Mouse (Mus musculus): ENCODE data around the gene Eef2k.

DNA sequence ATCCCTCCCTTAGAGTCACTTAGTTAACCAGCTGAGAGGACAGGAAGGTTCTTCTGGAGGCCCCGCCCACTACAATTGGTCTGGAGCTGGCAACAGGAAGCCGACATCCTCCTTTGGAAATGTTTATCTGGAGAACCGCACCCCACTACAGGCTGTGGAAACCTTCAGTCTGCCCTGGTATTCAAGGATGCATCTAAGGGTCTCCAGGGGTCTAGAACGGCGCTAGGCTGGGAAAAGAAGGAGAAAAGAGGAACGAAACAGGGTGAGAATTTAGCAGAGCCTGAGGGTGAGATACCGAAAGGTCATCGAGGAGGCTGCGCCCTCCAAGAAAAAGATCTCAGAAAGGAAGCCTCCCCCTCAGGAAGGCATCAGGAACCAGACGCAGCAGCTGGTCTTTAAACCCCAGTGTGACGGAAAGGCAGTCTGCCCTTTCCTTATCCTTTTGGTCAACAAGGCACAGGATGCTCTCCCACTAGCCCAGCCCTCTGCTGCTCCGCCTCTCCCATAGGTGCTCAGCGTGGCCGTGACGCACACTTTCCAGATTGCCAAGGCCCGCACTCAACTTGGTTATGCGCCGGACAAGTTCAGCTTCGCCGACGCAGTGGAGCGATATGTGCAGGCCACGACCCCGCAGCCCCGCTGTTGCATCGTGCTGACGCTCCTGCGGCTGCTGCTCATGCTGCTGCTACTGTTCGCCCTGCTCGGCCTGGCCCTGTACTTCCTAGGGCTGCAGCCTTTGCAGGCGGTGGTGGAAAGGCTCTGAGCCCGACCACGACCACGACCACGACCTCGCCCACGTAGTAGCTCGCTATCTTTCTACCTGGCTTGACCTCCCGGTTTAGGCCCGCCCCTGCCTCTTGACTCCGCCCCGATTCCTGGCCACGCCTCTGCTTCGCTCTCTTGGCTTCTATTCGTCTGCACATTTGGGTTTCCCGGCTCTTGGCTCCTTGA is 11.9 kb upstream of the Eef2k start:
- TF ChIP-seq CTCF (IDR thresholded peaks at IDR 0.05; ENCODE audit: low read depth), result no peak
- TF ChIP-seq EP300 (IDR thresholded peaks at IDR 0.05; ENCODE audit: low read depth), result no peak
